Mouse (Mus musculus) forelimb bud, embryonic 11.5 days (tissue): ENCODE data around the gene Elmod1.
A peak's percentile ranks its signal among the peaks of the same experiment; 100 is the strongest.

ENCODE experiments used
- DNase-seq: peaks from one replicate; pipeline ENCODE4 v3.0.0-alpha.2; 2012; ENCODE audit warnings: low read depth, low spot score

The Elmod1 gene

GRCm38 (mm10) chr9:53910331-53910730 lies 64.8 kb downstream of the Elmod1 start:
- DNase-seq: no peak

GRCm38 (mm10) chr9:53906798-53907197 lies 68.3 kb downstream of the Elmod1 start:
- DNase-seq: no peak

GRCm38 (mm10) chr9:53905418-53905817 lies 69.7 kb downstream of the Elmod1 start:
- peak; percentile 14 for DNase-seq

GRCm38 (mm10) chr9:53903215-53903842 lies 71.8 kb downstream of the Elmod1 start:
- DNase-seq: no peak

- DNase-seq: no peak
Observed at GRCm38 (mm10) chr9:53899836-53900235, 75.3 kb downstream of the Elmod1 start.

GRCm38 (mm10) chr9:53895827-53896226 lies 79.3 kb downstream of the Elmod1 start:
- DNase-seq: no peak

GRCm38 (mm10) chr9:53890075-53890474 lies 85.0 kb downstream of the Elmod1 start:
- peak; percentile 45 for DNase-seq

- no peak for DNase-seq
Observed at GRCm38 (mm10) chr9:53883588-53884280, 91.4 kb downstream of the Elmod1 start.

- DNase-seq: peak; percentile 19
Observed at GRCm38 (mm10) chr9:53877423-53877822, 97.7 kb downstream of the Elmod1 start.

- no peak for DNase-seq
Observed at GRCm38 (mm10) chr9:53873239-53873638, 101.9 kb downstream of the Elmod1 start.
